Mouse (Mus musculus) urinary bladder, postnatal 36 days (tissue): Measurements from ENCODE around the gene Sema3a.

Experiments used
- DNase-seq, 2 experiments: peaks; one replicate each; pipeline ENCODE4 v3.0.0; 2022; ENCODE audit warnings: low spot score in 2 of 2, mixed read lengths in 1 of 2

Gene Sema3a

GRCm38 (mm10) chr5:13320138-13320537, 194.9 kb downstream of the Sema3a start:
- no peak for DNase-seq

- no peak for DNase-seq
Measured at GRCm38 (mm10) chr5:13327281-13327680, 202.1 kb downstream of the Sema3a start.

DNA sequence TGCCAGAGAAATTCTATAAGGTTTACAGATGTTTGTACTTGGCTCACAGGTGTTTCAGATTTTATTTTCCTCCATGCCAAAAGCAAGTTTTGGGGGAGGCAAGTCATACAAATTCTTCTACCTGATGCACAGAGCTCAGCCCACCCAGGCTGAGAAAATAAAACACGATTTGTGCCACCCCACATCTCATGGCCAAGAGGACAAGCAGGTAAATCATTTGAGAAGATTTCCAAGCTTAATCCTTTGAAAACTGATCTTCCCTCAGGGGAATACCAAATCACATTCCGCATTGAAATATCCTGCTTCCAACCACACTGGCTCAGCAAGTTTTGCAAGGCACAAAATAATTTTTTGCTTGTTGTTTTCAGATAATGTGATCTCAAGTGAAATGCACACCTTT, 206.2 kb downstream of the Sema3a start:
- no peak for DNase-seq

DNA sequence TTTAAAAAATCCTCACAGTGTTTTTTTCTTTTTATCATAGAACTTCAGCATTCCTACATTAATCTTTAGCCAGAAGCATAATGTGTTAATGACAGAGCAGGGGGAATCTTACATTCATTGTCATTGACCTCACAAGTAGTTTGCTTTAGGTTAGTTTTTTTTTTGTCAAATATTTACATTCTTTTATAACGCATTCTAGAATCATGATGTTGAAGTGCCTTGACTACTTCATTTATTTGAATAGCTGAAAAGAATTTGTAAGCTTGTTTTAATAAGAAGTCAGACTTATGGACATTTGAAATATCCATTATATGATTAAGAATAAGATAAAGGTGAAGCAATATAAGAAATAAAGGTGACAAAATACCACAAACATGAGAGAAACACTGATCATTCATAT, 212.5 kb downstream of the Sema3a start:
- DNase-seq, result no peak

DNA sequence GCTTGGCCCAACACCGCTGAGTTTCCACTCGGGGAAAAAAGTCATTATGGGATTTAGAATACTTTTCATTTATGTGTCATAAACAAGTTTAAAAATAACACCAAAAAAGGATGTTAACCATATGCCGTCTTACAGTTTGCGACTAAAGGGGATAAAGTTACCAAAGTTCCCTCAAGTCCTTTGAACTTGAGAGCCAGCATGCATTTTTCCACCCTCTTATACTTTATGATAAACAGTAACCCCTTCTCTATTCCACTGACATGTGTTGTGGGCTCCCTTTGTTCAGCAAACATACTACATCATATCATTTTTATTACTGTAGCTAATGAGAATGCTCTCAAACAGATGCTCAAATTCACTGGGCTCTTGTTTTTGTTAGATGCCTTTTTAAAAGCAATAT, 221.9 kb downstream of the Sema3a start:
- no peak for DNase-seq

- no peak for DNase-seq
Measured at GRCm38 (mm10) chr5:13351611-13352010, 226.4 kb downstream of the Sema3a start.

DNA sequence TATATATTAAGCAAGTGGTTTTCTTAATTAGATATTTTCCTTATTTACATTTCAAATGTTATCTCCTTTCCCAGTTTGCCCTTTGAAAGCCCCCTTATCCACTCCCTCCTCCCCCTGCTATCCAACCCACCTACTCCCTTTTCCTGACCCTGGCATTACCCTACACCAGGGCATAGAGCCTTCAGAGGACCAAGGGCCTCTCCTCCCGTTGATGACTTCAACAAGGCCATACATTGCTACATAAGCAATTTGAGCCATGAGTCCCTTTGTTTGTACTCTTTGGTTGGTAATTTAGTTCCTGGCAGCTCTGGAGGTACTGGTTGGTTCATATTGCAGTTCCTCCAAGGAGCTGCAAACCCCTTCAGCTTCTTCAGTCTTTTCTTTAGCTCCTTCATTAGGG, 227.8 kb downstream of the Sema3a start:
- DNase-seq, result no peak

- DNase-seq, result no peak
Measured at GRCm38 (mm10) chr5:13353539-13353938, 228.3 kb downstream of the Sema3a start.

GRCm38 (mm10) chr5:13354913-13355312, 229.7 kb downstream of the Sema3a start:
- no peak for DNase-seq

GRCm38 (mm10) chr5:13358770-13359169, 233.6 kb downstream of the Sema3a start:
- no peak for DNase-seq

DNA sequence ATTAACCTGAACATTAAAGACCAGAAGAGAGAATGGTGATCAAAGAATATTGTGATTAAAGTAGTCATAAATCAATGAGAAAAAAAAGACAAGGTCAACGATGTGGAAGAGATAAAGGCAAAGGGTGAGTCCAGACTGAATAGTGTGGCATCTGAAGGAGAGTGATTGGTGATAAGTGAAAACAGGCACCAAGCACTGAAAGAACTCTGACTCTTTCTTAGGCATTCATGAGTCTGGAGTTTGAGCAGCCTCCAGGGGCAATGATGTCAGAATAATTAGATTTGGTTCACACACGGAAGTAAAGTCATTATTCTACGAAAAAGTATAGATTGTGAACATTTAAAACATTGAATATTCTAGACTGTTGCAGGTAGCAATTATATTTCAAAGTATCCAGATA, 235.5 kb downstream of the Sema3a start:
- no peak for DNase-seq

DNA sequence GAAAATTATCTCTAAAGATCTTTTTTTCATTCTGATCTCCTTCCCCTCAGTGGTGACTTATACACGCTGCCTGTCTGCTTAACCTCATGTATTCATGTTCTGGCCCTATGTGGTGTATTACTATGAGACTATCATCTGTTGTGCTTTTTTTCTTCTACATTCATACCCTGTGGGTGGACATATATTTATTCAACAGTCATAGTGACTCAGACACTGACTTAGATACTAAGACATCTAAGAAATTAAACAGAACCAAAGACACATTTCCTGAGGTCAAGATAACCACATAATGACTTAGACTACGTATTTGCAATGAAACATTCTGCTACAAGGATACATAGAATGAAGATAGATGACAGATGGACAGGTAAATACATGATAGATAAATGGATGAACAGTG, 239.9 kb downstream of the Sema3a start:
- no peak for DNase-seq

DNA sequence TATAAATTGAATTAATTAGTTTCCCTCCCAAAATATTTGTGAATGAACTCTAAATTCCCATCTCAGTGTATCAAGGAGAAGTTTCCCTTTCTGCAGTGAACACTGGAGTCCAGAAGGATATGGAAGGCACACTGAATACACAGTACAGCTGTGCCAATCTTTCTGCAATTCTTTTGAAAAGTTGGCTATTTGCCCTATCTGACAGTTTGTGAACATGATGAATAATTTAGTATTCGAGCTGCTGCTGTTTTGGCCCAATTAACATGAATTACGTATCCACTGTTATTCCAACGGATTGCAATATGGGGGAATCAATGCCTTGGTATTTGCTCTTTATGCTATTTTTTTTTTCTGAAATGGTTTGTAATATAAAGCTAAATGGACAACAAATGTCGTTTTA, 254.0 kb downstream of the Sema3a start:
- no peak for DNase-seq

DNA sequence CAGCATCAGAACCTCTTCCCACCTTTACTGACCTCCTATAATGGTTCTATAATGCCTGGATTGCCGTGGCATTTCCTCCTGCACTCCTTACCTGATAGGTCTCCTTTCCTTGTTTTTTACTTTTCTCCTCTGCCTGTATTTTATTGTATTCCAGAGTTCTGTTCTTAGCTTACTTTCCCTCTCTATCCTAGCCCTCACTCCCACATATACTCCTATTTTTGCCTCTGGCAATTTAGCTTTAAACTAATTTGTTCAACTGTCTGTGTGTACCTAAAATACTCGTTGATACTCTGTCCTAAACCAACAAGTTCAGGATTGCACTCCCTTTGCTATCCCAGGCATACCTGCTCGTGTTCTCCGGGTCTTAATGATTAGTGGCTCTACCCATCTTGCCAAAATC, 258.8 kb downstream of the Sema3a start:
- no peak for DNase-seq

GRCm38 (mm10) chr5:13384714-13385113, 259.5 kb downstream of the Sema3a start:
- no peak for DNase-seq

DNA sequence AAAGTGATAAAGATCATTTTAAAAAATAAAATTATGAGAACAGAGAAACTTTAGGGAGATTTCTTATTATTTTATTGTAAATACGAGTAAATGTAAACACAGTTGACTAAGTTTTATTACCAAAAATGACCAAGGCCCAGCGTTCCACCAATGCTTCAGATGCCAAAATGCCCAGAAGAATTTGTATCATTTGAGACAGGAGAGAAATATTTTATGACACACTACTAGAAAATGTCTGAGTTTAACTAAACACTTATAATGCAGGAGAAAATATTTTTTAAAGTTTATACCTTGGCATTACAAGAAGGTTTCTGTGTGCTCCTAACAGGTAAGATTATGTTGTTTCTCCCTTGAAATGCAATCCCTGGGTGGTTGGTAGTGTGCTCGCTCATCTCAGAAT, 261.4 kb downstream of the Sema3a start:
- DNase-seq, result no peak

GRCm38 (mm10) chr5:13387679-13388078, 262.5 kb downstream of the Sema3a start:
- no peak for DNase-seq

DNA sequence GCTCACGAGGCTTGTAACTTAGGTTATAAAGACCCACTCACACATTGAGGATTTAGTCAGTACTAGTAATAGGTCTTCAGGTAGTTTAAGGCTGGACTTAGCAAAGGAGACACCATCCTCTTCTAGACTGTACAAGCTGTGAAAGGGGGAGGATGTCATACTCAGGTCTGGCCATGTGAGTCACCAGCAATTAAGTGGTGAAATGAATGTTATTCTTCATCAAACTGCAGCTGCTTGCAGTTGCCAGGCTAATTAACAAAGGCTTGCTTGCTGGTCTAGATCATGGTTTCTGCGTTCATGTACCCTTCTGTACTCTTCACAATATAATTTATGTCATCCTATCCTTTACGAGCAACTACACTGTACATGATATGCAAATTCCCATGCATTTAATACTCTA, 264.8 kb downstream of the Sema3a start:
- DNase-seq, result no peak

- DNase-seq, result no peak
Measured at GRCm38 (mm10) chr5:13405432-13405831, 280.2 kb downstream of the Sema3a start.

GRCm38 (mm10) chr5:13406131-13406530, 280.9 kb downstream of the Sema3a start:
- DNase-seq, result no peak

- no peak for DNase-seq
Measured at GRCm38 (mm10) chr5:13411920-13412319, 286.7 kb downstream of the Sema3a start.

DNA sequence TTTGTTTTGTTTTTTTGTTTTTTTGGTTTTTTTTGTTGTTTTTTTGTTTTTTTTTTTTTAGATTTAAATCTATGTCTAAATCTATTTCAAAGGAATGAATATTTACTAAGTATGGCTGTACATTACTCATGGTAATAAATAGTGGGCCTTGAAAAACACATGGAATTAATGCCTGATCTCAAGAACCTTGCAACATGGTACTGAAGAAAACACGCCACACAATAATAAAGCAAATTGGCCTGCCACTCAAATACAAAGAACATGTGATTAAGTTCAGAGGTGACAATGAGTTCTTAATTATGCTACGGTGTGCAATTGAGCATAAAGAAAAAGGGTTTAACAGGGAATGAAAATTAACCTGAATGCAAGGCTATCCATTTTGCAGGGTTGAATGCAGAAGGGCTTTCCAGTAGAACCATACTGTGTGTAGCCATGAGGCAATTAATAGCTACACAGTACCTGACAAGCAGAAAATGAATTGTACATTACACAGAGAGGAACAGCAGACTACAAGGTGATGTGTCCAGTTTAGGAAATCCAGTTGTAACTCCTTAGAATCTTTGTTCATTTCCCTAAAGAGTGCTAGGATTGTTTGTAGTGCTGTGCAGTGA, 288.8 kb downstream of the Sema3a start:
- DNase-seq, result no peak

- DNase-seq, result no peak
Measured at GRCm38 (mm10) chr5:13416960-13417710, 291.9 kb downstream of the Sema3a start.
